Mouse (Mus musculus) left cerebral cortex, postnatal 36 days (tissue): ENCODE results near the gene Lyrm4. TPM values are rescaled to one million over a fixed set of nuclear protein-coding genes. Genes with fewer than 3 reads are reported as not detected.

Source experiments
- DNase-seq, 2 experiments: peaks; one replicate each; pipeline ENCODE4 v3.0.0; 2021 to 2022; ENCODE audit warnings: low spot score in 2 of 2, mixed read lengths in 1 of 2
- intact Hi-C: fragments of 180-260 bp; cut with DNase I; formaldehyde crosslinking; loops from one replicate; pipeline ENCODE4 v1.15.1; 2025
- total RNA-seq, 2 experiments: library from RNA; stranded (reverse); gene quantifications; 2 replicates each; pipeline ENCODE4 v1.2.3; 2021

Gene Lyrm4
- total RNA-seq, 2 experiments from 2014 or later = 21.7 to 23.0 TPM

GRCm38 (mm10) chr13:35947354-35948000, 169.8 kb downstream of the Lyrm4 start:
- intact Hi-C loops = loop anchor here (2.0 to 10.0 kb wide), 2 partner anchors 163 to 917 kb away; no protein-coding TSS in a partner anchor
- DNase-seq = peak; percentile 68 to 74

DNA sequence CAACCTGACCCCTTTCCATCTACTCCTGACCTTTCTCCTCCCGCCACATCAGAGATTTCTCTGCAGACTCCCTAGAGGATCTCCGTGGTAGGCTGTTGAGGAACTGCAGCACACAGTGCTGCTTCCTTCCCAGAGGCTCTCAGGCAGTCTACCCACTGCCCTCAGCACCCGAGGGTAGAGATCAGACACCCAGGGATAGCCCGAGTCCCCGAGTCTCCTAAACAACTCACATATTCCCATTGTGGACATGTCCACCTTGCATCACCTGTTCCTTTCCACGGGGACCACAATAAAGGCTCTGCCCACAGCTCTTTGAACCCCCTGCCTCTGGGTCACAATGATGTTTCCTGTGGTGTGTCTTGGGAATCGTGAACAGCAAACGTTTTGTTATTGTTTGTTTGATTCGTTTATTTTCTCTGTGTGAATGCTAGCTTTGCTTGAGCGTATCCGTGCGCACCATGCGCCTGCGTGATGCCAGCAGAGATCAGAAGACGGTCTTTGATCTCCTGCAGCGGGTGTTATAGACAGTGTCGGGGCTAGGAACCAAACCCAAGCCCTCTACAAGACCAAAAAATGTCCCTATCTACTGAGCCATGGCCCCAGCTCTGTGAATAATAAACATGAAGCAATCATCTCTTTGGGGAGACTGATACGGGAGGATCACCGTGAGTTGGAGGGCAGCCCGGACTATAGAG, 170.5 kb downstream of the Lyrm4 start:
- intact Hi-C loops = loop anchor here (2.0 to 10.0 kb wide), 2 partner anchors 162 to 916 kb away; no protein-coding TSS in a partner anchor
- DNase-seq = no peak

DNA sequence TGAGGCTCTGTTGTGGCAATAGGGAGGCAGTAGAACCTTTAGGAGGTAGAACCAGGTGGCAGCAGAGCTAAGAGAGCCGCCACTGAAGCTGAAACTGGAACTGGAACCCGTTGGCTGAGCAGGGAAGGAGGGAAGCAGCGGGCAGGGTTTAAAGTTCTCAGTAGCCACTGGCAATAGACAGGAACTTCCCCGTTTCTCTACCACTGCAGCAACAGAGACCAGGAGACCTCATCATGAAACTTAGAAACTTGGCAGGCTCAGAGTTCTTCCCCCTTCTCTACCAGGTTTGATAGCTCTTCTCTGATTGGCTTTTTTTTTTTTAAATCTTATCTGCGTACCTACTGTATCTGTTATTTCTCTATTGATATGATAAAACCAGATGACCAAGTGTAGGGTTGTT, 176.4 kb downstream of the Lyrm4 start:
- intact Hi-C loops = loop anchor here (10.0 kb wide), 1 partner anchor 156 kb away; no protein-coding TSS in a partner anchor
- no peak for DNase-seq

DNA sequence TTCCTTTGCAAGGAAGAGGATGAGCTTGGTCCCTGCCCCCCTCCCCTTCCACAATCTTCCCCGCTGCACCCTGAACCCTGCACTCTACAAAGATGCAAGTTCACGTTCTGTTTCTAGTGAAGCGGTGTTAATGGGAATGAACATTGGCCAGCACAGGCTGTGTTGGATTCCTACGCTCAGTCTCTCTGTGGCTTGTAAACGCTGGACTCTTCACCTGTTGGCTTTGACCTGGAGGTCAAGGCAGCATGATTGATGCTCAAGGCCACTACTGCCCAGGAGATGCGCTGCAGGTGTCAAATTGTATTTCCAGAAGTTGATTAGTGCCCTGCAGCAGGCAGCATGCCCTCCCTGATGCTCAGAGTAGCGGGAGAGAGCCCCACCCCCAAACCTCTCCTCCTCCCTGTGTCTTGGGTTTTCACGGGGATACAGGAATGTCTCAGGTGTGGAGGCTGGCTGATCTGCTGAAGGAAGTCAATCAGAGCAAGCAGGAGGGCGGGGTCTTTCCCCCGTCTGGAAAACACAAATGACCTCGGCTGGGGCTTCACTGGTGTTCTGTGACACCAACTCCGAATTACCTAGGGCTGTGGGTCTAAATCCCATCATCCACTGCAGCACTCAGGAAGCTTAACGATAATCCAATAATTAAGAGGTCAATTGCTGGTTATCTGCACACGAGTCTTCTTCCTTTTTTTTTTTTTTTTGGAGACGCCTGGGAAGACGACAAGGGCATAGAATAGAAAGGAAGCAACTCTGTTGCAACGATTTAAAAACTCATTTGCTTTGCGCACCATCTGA, 177.3 kb downstream of the Lyrm4 start:
- no peak for DNase-seq
- intact Hi-C loops = loop anchor here (10.0 kb wide), 1 partner anchor 155 kb away; no protein-coding TSS in a partner anchor

DNA sequence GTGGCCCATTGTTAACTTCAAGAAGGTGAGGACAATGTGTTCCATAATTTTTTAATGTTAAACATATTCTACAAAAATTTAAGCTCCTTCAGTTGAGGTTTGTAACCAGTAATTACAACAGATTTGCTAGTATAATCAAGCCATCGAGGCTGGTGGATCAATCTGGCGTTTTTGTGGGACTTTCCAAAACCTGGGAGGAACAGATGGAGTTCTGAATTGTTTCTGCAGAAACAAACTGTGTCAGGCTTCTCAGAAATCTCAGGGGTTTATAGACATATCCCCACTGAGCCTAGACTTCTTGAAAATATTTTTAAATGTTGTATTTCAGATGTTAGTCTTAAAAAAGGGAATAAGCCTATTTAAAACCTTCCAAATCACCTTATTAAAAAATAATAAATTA, 179.3 kb downstream of the Lyrm4 start:
- no peak for DNase-seq
- intact Hi-C loops = no loop called here

Other genes with a start within 250 kb of the Lyrm4 start
- gene Rpp40, start 211.2 kb downstream of the Lyrm4 start, total RNA-seq = 1 to 10 TPM; 5.0 to 5.4 TPM
- gene Ppp1r3g, start 158.7 kb downstream of the Lyrm4 start, total RNA-seq = 10 to 100 TPM; 16.5 to 17.1 TPM
- 10 to 100 TPM; 34.6 to 35.7 TPM for gene Fars2, start 114 bp downstream of the Lyrm4 start, total RNA-seq